Mouse (Mus musculus): Measurements from ENCODE around the gene Nkx6-1. TPM values are rescaled to one million over a fixed set of nuclear protein-coding genes. Genes with fewer than 3 reads are reported as not detected.

Gene Nkx6-1
- polyA plus RNA-seq, 1 experiment from 2014 or later, result 0.06 TPM

DNA sequence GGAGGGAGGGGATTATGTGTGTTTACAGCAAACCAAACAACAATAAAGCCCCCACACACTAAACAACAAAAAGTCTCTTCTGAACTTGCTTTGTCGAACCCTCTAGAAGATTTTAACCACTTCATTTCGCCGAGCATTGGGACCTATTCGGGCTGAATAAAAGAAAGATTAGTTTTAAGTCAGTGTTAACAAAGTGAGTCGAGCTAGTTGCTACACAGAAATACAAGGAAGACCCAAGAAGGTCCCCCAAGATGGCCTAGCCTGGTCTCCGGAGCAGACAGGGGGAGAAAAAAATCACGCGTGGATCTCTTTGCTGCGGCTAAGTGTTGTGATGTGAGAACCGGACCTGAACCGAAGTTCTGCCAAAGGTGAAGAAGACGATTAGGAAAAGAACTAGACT, 3.7 kb upstream of the Nkx6-1 start:
- no peak overlapping the region for H3K4me3 ChIP-seq (replicated peaks; ENCODE audit: low read length)
- 5% methylated on average over 12 of the region's 12 CpGs for WGBS
- H3K9ac ChIP-seq (replicated peaks; ENCODE audit: low read depth, low read length), result no peak overlapping the region
- H3K36me3 ChIP-seq (ENCODE audit: control insufficient read depth, insufficient read depth), result no peaks in the 10 kb centered on the region
- H3K27me3 ChIP-seq (replicated peaks; ENCODE audit: control insufficient read depth, insufficient read depth, low read length), result peaks cover 59% of the 10 kb centered on the region
- H3K4me1 ChIP-seq (replicated peaks; ENCODE audit: control insufficient read depth, insufficient read depth, low read length), result peaks cover 22% of the 10 kb centered on the region
- no peaks in the 10 kb centered on the region for H3K9me3 ChIP-seq (ENCODE audit: control insufficient read depth, low read length)
- ATAC-seq, result no peak
- no peak overlapping the region for H3K4me2 ChIP-seq (ENCODE audit: low read length)
- H3K27ac ChIP-seq (ENCODE audit: low read length), result no peak overlapping the region

DNA sequence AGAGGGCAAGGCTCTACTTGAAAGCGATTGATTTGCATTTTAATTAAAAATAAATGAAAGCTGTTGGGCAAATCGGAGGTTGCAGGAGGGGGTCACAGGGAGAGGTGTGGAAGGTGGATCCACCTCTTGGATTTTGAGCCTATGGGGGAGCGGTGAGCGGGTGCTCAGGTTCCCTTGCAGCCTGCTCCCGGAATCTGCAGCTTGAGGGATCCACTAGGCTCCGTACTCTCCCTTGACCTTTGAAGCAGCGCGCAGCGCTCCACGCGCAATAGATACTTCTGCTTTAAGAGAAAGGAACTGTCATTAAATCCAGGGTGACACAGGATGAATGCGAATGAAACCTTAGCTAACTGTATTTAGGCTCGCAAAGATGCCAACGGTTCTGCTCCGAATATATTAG, 3.2 kb upstream of the Nkx6-1 start:
- H3K4me1 ChIP-seq (replicated peaks; ENCODE audit: control insufficient read depth, insufficient read depth, low read length), result peaks cover 25% of the 10 kb centered on the region
- no peaks in the 10 kb centered on the region for H3K9me3 ChIP-seq (ENCODE audit: control insufficient read depth, low read length)
- ATAC-seq, result no peak
- no peak overlapping the region for H3K4me3 ChIP-seq (replicated peaks; ENCODE audit: low read length)
- H3K36me3 ChIP-seq (ENCODE audit: control insufficient read depth, insufficient read depth), result no peaks in the 10 kb centered on the region
- H3K9ac ChIP-seq (replicated peaks; ENCODE audit: low read depth, low read length), result no peak overlapping the region
- H3K4me2 ChIP-seq (ENCODE audit: low read length), result no peak overlapping the region
- H3K27ac ChIP-seq (ENCODE audit: low read length), result no peak overlapping the region
- 2% methylated on average over 15 of the region's 15 CpGs for WGBS
- H3K27me3 ChIP-seq (replicated peaks; ENCODE audit: control insufficient read depth, insufficient read depth, low read length), result peaks cover 62% of the 10 kb centered on the region

DNA sequence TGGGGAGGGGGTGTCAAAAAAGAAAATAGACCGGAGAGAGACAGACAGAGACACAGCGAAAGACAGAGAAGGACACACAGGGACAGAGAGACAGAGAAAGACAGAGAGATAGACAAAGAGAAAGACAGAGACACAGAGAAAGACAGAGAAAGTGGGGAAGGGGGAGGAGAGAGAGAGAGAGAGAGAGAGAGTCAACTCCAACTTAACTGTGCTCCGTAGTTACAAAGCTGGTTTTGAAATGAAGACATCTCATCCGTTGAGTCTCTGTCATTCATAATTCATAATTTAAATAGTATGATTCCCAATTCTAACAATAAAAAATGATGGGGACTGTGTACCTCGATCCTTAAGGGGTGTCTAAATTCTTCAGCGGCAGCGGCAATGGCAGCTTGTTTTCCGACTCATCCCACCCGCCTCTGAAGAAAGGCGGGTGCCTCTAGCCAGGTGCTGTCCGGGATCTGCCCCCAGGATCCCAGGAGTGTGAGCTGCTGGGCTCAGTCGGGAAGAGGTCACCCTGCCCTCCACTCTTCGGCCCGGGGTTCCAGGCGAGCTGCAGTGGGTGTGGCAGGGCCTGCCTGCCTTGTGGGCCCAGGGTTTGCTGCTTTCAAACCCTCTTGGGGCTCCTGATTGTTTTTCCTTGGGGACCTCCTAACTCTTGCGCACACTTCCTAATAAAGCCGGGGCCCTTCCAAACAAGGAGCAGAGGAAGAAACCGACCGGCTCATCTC, 2.6 kb upstream of the Nkx6-1 start:
- ATAC-seq, result no peak
- no peak overlapping the region for H3K4me3 ChIP-seq (replicated peaks; ENCODE audit: low read length)
- no peaks in the 10 kb centered on the region for H3K36me3 ChIP-seq (ENCODE audit: control insufficient read depth, insufficient read depth)
- H3K4me2 ChIP-seq (ENCODE audit: low read length), result no peak overlapping the region
- peaks cover 25% of the 10 kb centered on the region for H3K4me1 ChIP-seq (replicated peaks; ENCODE audit: control insufficient read depth, insufficient read depth, low read length)
- under 1% methylated on average over 19 of the region's 19 CpGs for whole genome bisulfite sequencing
- peaks cover 66% of the 10 kb centered on the region for H3K27me3 ChIP-seq (replicated peaks; ENCODE audit: control insufficient read depth, insufficient read depth, low read length)
- H3K9me3 ChIP-seq (ENCODE audit: control insufficient read depth, low read length), result no peaks in the 10 kb centered on the region
- H3K9ac ChIP-seq (replicated peaks; ENCODE audit: low read depth, low read length), result no peak overlapping the region
- H3K27ac ChIP-seq (ENCODE audit: low read length), result no peak overlapping the region

DNA sequence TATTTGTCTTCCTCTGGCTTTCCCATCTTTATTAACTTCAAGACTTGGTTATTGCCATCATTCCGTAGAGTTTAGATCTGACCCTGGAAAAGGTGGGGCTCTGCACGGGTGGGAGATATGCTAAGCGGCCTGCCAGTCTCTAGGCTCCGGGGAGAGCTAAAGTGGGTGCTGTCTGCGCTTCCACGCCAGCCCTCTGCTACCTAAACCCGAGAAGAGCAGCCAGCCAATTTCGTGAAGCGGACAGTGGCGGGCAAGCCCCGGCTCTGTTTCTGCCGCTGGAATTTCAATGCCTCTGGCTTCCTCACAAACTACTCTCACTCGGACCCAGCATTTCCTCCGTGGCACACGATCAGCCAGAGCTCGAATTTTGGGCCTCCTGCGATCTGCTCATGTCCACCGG, 1.9 kb upstream of the Nkx6-1 start:
- peaks cover 25% of the 10 kb centered on the region for H3K4me1 ChIP-seq (replicated peaks; ENCODE audit: control insufficient read depth, insufficient read depth, low read length)
- H3K4me2 ChIP-seq (ENCODE audit: low read length), result no peak overlapping the region
- no peaks in the 10 kb centered on the region for H3K36me3 ChIP-seq (ENCODE audit: control insufficient read depth, insufficient read depth)
- ATAC-seq, result no peak
- H3K9me3 ChIP-seq (ENCODE audit: control insufficient read depth, low read length), result no peaks in the 10 kb centered on the region
- H3K9ac ChIP-seq (replicated peaks; ENCODE audit: low read depth, low read length), result no peak overlapping the region
- WGBS, result under 1% methylated on average over 18 of the region's 18 CpGs
- H3K4me3 ChIP-seq (replicated peaks; ENCODE audit: low read length), result no peak overlapping the region
- H3K27me3 ChIP-seq (replicated peaks; ENCODE audit: control insufficient read depth, insufficient read depth, low read length), result peaks cover 74% of the 10 kb centered on the region
- H3K27ac ChIP-seq (ENCODE audit: low read length), result no peak overlapping the region

DNA sequence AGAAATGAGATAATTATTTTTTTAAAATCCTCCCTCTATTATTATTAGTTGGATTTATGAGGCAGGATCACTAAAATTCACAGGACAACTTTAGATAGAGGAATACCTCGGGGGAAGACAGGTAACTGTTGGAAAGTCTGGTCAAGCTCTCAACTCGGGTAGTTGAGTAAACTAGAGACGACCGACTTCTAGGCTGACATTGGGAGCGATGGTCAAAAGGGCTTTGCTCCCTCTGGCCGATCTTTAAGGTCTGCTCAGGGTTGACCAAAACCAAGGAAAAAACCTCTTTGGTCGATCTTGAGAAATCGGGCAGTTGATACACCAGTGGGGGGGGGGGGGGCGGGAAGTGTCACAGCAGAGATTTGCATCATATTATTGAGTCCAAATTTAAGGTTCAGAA, 1.3 kb upstream of the Nkx6-1 start:
- H3K4me3 ChIP-seq (replicated peaks; ENCODE audit: low read length), result no peak overlapping the region
- no peaks in the 10 kb centered on the region for H3K9me3 ChIP-seq (ENCODE audit: control insufficient read depth, low read length)
- WGBS, result 4% methylated on average over 9 of the region's 9 CpGs
- H3K27ac ChIP-seq (ENCODE audit: low read length), result no peak overlapping the region
- no peaks in the 10 kb centered on the region for H3K36me3 ChIP-seq (ENCODE audit: control insufficient read depth, insufficient read depth)
- H3K9ac ChIP-seq (replicated peaks; ENCODE audit: low read depth, low read length), result no peak overlapping the region
- no peak overlapping the region for H3K4me2 ChIP-seq (ENCODE audit: low read length)
- peaks cover 76% of the 10 kb centered on the region for H3K27me3 ChIP-seq (replicated peaks; ENCODE audit: control insufficient read depth, insufficient read depth, low read length)
- peaks cover 25% of the 10 kb centered on the region for H3K4me1 ChIP-seq (replicated peaks; ENCODE audit: control insufficient read depth, insufficient read depth, low read length)
- ATAC-seq, result no peak

DNA sequence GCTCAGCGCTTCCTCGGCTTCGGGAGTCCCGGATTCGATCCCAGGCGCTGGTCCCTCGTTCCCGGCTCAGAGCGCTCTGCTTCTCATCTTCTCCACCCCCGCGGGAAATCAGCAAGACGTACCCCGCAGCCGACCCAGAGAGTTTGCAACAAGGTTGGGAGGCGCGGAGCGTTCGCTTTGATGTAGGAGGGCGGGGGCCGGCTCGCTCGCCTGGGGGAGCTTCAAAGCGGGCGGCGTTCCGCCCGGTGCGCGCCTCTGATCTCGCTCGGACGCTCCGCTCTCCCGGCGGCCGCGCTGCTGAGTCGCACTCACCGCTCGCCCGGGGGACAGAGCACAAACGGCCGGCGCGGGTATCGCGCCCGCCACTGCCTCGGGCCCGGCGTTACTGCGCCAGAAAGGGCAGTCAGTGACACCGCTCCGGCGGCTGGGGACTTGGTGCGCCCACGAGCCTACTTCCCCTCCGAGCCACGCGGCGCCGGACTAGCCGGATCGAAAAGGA, 324 bp downstream of the Nkx6-1 start:
- Histone ChIP-seq H3K36me3 (ENCODE audit: control insufficient read depth, insufficient read depth) (no peaks in the 10 kb centered on the region), H3K4me2 (ENCODE audit: low read length) (peak overlapping the region; percentile 43), H3K4me3 (replicated peaks; ENCODE audit: low read length) (peak overlapping the region; percentile 30), H3K27me3 (replicated peaks; ENCODE audit: control insufficient read depth, insufficient read depth, low read length) (peaks cover 75% of the 10 kb centered on the region), H3K4me1 (replicated peaks; ENCODE audit: control insufficient read depth, insufficient read depth, low read length) (peaks cover 25% of the 10 kb centered on the region), H3K27ac (ENCODE audit: low read length) (no peak overlapping the region), H3K9me3 (ENCODE audit: control insufficient read depth, low read length) (no peaks in the 10 kb centered on the region), H3K9ac (replicated peaks; ENCODE audit: low read depth, low read length) (no peak overlapping the region)
- peak; percentile 16; the same call in 1 of the 2 replicates for ATAC-seq
- WGBS, result under 1% methylated on average over 64 of the region's 64 CpGs

DNA sequence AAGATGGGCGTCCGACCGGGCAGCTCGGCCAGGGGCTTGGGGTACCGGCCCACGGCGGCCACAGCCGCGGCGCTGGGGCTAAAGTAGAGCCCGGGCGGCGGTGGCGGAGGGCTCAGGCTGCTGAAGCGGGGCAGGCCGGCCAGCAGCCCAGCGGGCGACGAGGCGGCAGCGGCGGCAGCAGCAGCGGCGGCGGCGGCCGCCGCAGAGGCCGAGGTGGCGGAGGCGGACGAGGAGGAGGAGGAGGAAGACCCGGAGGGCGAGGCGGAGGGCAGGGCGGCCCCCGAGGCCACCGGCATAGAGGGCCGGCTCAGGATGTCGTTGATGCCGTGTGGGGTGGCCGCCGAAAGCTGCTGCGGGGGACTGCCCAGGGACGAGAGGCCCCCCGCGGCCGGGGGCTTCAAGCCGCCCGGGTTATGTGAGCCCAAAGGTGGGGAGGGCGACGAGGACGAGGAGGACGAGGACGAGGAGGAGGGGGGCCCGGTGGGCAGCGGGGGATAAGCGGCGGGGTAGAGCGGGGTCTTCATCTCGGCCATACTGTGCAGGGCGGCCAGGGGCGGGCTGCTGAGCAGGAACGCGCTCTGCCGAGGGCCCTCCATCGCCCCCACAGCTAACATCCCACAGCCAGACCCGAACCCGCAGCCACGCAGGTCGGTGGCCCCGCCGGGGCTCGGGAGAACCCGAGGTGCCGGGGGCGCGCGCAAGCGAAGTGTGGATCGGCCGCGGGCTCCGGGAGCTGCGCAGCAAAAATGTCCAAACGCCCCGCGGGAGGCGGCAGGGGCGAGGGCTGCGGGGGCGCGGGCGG, 974 bp downstream of the Nkx6-1 start:
- peaks cover 25% of the 10 kb centered on the region for H3K4me1 ChIP-seq (replicated peaks; ENCODE audit: control insufficient read depth, insufficient read depth, low read length)
- no peak overlapping the region for H3K27ac ChIP-seq (ENCODE audit: low read length)
- H3K9me3 ChIP-seq (ENCODE audit: control insufficient read depth, low read length), result no peaks in the 10 kb centered on the region
- H3K4me3 ChIP-seq (replicated peaks; ENCODE audit: low read length), result peak overlapping the region; percentile 30
- WGBS, result under 1% methylated on average over 81 of the region's 94 CpGs
- no peak overlapping the region for H3K9ac ChIP-seq (replicated peaks; ENCODE audit: low read depth, low read length)
- peaks cover 70% of the 10 kb centered on the region for H3K27me3 ChIP-seq (replicated peaks; ENCODE audit: control insufficient read depth, insufficient read depth, low read length)
- no peaks in the 10 kb centered on the region for H3K36me3 ChIP-seq (ENCODE audit: control insufficient read depth, insufficient read depth)
- ATAC-seq, result no peak
- H3K4me2 ChIP-seq (ENCODE audit: low read length), result peak overlapping the region; percentile 43

DNA sequence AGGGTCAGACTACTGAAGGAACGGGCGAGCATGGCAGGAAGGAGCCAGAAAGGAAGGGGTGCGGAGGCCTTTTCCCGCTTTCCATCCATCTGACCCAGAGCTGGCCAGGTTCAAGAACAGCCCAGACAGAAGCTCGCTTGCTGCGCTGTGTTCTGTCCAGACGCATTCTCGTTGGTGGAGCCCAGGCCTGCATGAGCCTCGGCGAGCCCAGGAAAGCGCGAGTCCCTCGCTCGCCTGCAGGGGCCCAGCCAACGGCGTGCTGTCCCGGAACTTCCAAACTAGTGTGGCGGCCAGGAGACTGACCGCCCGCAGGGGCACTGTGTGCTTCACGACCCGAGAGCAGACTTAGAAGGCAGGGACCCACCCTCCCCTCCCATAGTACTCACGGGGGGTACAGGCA, 1.6 kb downstream of the Nkx6-1 start:
- 0 out of 2 replicates have a peak, but pooled peaks have one; percentile 29 for ATAC-seq
- H3K4me3 ChIP-seq (replicated peaks; ENCODE audit: low read length), result peak overlapping the region; percentile 30; the same call in 1 of the 2 replicates
- no peak overlapping the region for H3K27ac ChIP-seq (ENCODE audit: low read length)
- no peak overlapping the region for H3K9ac ChIP-seq (replicated peaks; ENCODE audit: low read depth, low read length)
- peaks cover 25% of the 10 kb centered on the region for H3K4me1 ChIP-seq (replicated peaks; ENCODE audit: control insufficient read depth, insufficient read depth, low read length)
- peaks cover 68% of the 10 kb centered on the region for H3K27me3 ChIP-seq (replicated peaks; ENCODE audit: control insufficient read depth, insufficient read depth, low read length)
- peak overlapping the region; percentile 43 for H3K4me2 ChIP-seq (ENCODE audit: low read length)
- H3K9me3 ChIP-seq (ENCODE audit: control insufficient read depth, low read length), result no peaks in the 10 kb centered on the region
- no peaks in the 10 kb centered on the region for H3K36me3 ChIP-seq (ENCODE audit: control insufficient read depth, insufficient read depth)
- WGBS, result under 1% methylated on average over 23 of the region's 23 CpGs

DNA sequence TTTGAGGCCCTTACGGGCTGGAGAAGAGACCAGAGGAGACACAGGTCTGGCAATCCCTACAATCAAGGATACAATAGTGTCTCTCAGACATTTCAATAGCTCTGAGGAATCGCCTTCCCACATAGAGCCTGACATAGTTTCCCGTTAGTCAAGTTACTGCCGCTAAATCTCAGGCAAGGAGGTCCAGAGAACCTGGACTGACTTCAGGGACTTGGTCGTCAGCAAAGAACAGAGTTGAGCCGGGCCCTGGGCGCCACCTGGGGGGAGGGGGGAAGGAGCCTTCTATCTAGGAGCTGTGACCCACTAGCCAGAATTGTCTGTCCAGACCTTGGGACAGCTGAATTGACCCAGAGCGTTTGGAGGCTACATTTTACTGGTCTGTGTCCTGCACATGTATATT, 2.3 kb downstream of the Nkx6-1 start:
- ATAC-seq, result no peak
- Histone ChIP-seq H3K4me2 (ENCODE audit: low read length) (no peak overlapping the region), H3K4me1 (replicated peaks; ENCODE audit: control insufficient read depth, insufficient read depth, low read length) (peaks cover 25% of the 10 kb centered on the region), H3K9ac (replicated peaks; ENCODE audit: low read depth, low read length) (no peak overlapping the region), H3K4me3 (replicated peaks; ENCODE audit: low read length) (no peak overlapping the region), H3K27ac (ENCODE audit: low read length) (no peak overlapping the region), H3K9me3 (ENCODE audit: control insufficient read depth, low read length) (no peaks in the 10 kb centered on the region), H3K27me3 (replicated peaks; ENCODE audit: control insufficient read depth, insufficient read depth, low read length) (peaks cover 65% of the 10 kb centered on the region), H3K36me3 (ENCODE audit: control insufficient read depth, insufficient read depth) (no peaks in the 10 kb centered on the region)
- under 1% methylated on average over 8 of the region's 8 CpGs for WGBS

Data from forebrain, embryonic 16.5 days (tissue).